Mouse (Mus musculus) ES-E14 (cell line): Measurements from ENCODE around the gene Lmf1.

Experiments used
- CHD2 ChIP-seq: IDR thresholded peaks from 2 replicates; pipeline ENCODE4 v1.6.1; 2014; ENCODE audit warnings: mild to moderate bottlenecking, low read depth, low read length, inconsistent platforms
- MAFK ChIP-seq: IDR thresholded peaks from 2 replicates; pipeline ENCODE4 v1.6.1; 2014; ENCODE audit warnings: mild to moderate bottlenecking, low read depth, low read length, inconsistent platforms; ENCODE audit not compliant: insufficient read depth

DNA sequence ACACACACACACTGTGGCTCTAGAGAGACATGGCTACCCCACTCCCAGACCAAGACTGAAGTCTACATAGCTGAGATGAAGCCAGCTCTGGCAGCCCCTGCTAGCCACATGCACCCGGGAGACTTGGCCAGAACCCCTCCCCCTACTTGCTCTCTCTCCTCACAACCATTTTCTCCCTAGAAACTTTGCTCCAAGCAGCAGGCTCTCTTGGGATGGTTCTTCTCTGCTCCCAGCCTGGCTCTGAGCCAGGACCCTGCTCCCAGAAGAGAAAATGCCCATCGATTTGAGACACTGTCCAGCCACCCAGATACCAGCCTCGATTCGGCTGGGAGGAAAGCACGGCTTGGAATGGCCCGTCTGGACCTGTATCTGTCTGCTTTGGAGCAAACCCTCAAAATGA, 13.6 kb upstream of the Lmf1 start:
- TF ChIP-seq CHD2: no peak
- no peak for TF ChIP-seq MAFK
